25 mouse cellular contexts compared by ENCODE assay signal in the genomic region with DNA sequence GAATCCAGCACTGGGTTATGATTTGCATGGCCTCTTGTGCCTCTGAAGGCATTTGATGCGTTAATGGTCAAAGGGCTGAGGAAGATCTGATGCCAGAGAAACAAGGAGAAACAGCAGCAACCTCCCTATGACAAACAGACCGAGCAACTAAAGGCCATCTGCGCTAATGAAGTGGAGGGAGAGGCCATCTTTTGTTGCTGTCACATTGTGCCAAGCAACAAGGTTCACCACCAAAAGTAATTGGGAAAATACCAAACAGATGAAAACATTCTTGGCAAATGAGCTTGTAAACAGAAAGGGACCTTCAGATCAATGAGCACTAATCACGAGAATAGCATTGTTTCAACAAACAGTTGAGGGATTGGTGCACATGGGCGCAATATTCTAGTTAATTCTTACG.
"Had no signal": no experiment of that assay in that cellular context is flagged by ENCODE, and none has a peak within 500 bp of the region (broad histone marks: within the 10 kb centered on the region; RNA-seq: fewer than 3 reads in every experiment).

No protein-coding gene starts in this region.

- H3K27ac ChIP-seq: gastrocnemius, adult 2 months; heart, embryonic 10.5 days; hindbrain, embryonic 10.5 days; hindbrain, embryonic 12.5 days; hindbrain, embryonic 14.5 days; intestine, embryonic 15.5 days; limb, embryonic 13.5 days; limb, embryonic 15.5 days; liver, embryonic 12.5 days; liver, embryonic 14.5 days had no signal

- ATAC-seq: hindbrain, embryonic 16.5 days; inflammation-experienced regulatory T-cells, adult 6 months; intestine, embryonic 15.5 days; liver, embryonic 12.5 days had no signal

- H3K4me2 ChIP-seq: heart, embryonic 12.5 days; hindbrain, embryonic 12.5 days; hindbrain, embryonic 14.5 days; intestine, embryonic 15.5 days; limb, embryonic 13.5 days; limb, embryonic 15.5 days; liver, embryonic 12.5 days had no signal

- H3K9me3 ChIP-seq: heart, embryonic 10.5 days; heart, embryonic 12.5 days; hindbrain, embryonic 10.5 days; hindbrain, embryonic 12.5 days; intestine, embryonic 15.5 days; limb, embryonic 13.5 days; limb, embryonic 15.5 days; liver, embryonic 12.5 days had no signal

- DNase-seq: gastrocnemius, adult 2 months; gastrocnemius, postnatal 10 days; gastrocnemius, postnatal 25 days; heart, adult 18-20 months; heart, postnatal 10 days; heart, postnatal 4 days; kidney, adult 18-20 months; kidney, adult 8-10 months; kidney, postnatal 10 days; kidney, postnatal 25 days; layer of hippocampus, adult 9-11 months; layer of hippocampus, postnatal 36 days; left cerebral cortex, postnatal 4 days had no signal

- H3K4me3 ChIP-seq: gastrocnemius, adult 2 months; heart, embryonic 10.5 days; heart, embryonic 12.5 days; hindbrain, embryonic 10.5 days; hindbrain, embryonic 12.5 days; intestine, embryonic 15.5 days; limb, embryonic 13.5 days; limb, embryonic 15.5 days; liver, embryonic 12.5 days had no signal

- H3K27me3 ChIP-seq: heart, embryonic 12.5 days; hindbrain, embryonic 12.5 days; intestine, embryonic 15.5 days; limb, embryonic 13.5 days; limb, embryonic 15.5 days; liver, embryonic 12.5 days had no signal

- H3K9ac ChIP-seq: heart, embryonic 12.5 days; hindbrain, embryonic 12.5 days; hindbrain, embryonic 14.5 days; intestine, embryonic 15.5 days; limb, embryonic 13.5 days; limb, embryonic 15.5 days; liver, embryonic 12.5 days; liver, embryonic 14.5 days had no signal

- H3K36me3 ChIP-seq: heart, embryonic 10.5 days; heart, embryonic 12.5 days; hindbrain, embryonic 10.5 days; hindbrain, embryonic 12.5 days; intestine, embryonic 15.5 days; limb, embryonic 13.5 days; limb, embryonic 15.5 days; liver, embryonic 12.5 days had no signal

- H3K4me1 ChIP-seq: heart, embryonic 10.5 days; heart, embryonic 12.5 days; hindbrain, embryonic 10.5 days; hindbrain, embryonic 12.5 days; intestine, embryonic 15.5 days; limb, embryonic 13.5 days; limb, embryonic 15.5 days; liver, embryonic 12.5 days had no signal
